Mouse (Mus musculus) midbrain, embryonic 13.5 days (tissue): ENCODE data around the gene L1td1. TPM values are rescaled to one million over a fixed set of nuclear protein-coding genes. Genes with fewer than 3 reads are reported as not detected.
A peak's percentile ranks its signal among the peaks of the same experiment; 100 is the strongest.
"Not testable (repeated sequence)": the region's sequence is repeated elsewhere in the genome, so short reads cannot be mapped to it uniquely, and the experiment has no call there.

ENCODE experiments used
- ATAC-seq: fragments of 200-750 bp; cut with Nextera tagmentation; 2 replicates; pipeline ENCODE4 v1.8.0; 2017; ENCODE audit warnings: mild to moderate bottlenecking, moderate TSS enrichment, moderate library complexity
- H3K27ac ChIP-seq: fragments of 300-500 bp; sonication (generic); 2 replicates; pipeline ENCODE4 v1.5.1; 2015; ENCODE audit warnings: inconsistent platforms, mild to moderate bottlenecking, moderate library complexity
- H3K27me3 ChIP-seq: fragments of 300-500 bp; sonication (generic); 2 replicates; pipeline ENCODE4 v1.6.1; 2015; ENCODE audit warnings: mild to moderate bottlenecking, inconsistent platforms
- H3K36me3 ChIP-seq: fragments of 300-500 bp; sonication (generic); 2 replicates; pipeline ENCODE4 v1.6.1; 2015; ENCODE audit warnings: mild to moderate bottlenecking, inconsistent platforms
- H3K4me1 ChIP-seq: fragments of 300-500 bp; sonication (generic); replicated peaks from 2 replicates; pipeline ENCODE4 v1.6.1; 2015; ENCODE audit warnings: inconsistent platforms
- H3K4me2 ChIP-seq: fragments of 300-500 bp; sonication (generic); replicated peaks from 2 replicates; pipeline ENCODE4 v1.6.1; 2015; ENCODE audit warnings: moderate library complexity, mild to moderate bottlenecking, inconsistent platforms
- H3K4me3 ChIP-seq: fragments of 300-500 bp; sonication (generic); replicated peaks from 2 replicates; pipeline ENCODE4 v1.5.1; 2015; ENCODE audit warnings: mild to moderate bottlenecking, inconsistent platforms
- H3K9ac ChIP-seq: fragments of 300-500 bp; sonication (generic); replicated peaks from 2 replicates; pipeline ENCODE4 v1.6.1; 2015; ENCODE audit warnings: mild to moderate bottlenecking, inconsistent platforms
- H3K9me3 ChIP-seq: fragments of 300-500 bp; sonication (generic); 2 replicates; pipeline ENCODE4 v1.6.1; 2016; ENCODE audit warnings: mild to moderate bottlenecking, inconsistent platforms
- WGBS: fragments of 180-500 bp; shearing (Covaris S2); methylation state at CpG from one replicate; pipeline ENCODE4 v1.1.7; 2015; 5-methylcytosine and 5-hydroxymethylcytosine counted together
- polyA plus RNA-seq: library from polyadenylated mRNA; unstranded; fragments of >200 nt; fragmentation: Nextera tagmentation; extraction: Ambion mirVana; gene quantifications from 2 replicates; pipeline ENCODE4 v1.2.1, GENCODE M21; 2015

The L1td1 gene
- polyA plus RNA-seq, 1 experiment from 2014 or later = not detected

DNA sequence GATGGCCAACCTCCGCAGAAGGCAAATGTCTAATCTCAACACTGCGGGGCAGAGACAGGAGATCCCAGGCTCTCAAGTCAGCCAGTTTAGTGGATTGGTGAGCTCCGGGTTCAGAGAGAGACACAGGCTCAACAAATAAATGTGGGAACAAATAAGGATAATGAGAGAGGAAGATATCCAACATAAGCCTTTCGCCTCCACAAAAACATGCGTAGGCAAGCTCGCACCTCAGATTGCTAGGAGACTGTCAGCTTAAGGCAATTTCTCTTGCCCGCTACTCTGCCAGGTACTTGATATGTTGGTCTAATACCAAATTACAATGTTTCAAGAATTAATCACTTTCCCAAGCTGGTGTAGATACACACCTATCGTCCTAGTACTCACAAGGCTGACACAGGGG, 15.6 kb upstream of the L1td1 start:
- no peaks in the 10 kb centered on the region for H3K27me3 ChIP-seq
- no peaks in the 10 kb centered on the region for H3K9me3 ChIP-seq
- H3K4me3 ChIP-seq = no peak overlapping the region
- H3K9ac ChIP-seq = no peak overlapping the region
- H3K36me3 ChIP-seq = no peaks in the 10 kb centered on the region
- ATAC-seq = no peak
- H3K4me2 ChIP-seq = no peak overlapping the region
- H3K4me1 ChIP-seq = no peaks in the 10 kb centered on the region
- WGBS = 96% methylated on average over 8 of the region's 8 CpGs
- H3K27ac ChIP-seq = no peak overlapping the region

- no peak overlapping the region for H3K9ac ChIP-seq
- H3K27ac ChIP-seq = no peak overlapping the region
- WGBS = 70% methylated on average over 17 of the region's 17 CpGs
- H3K27me3 ChIP-seq = no peaks in the 10 kb centered on the region
- H3K4me2 ChIP-seq = no peak overlapping the region
- no peak overlapping the region for H3K4me3 ChIP-seq
- peak; percentile 73 for ATAC-seq
- no peaks in the 10 kb centered on the region for H3K36me3 ChIP-seq
- no peaks in the 10 kb centered on the region for H3K9me3 ChIP-seq
- no peaks in the 10 kb centered on the region for H3K4me1 ChIP-seq
These were observed 8.6 kb upstream of the L1td1 start for GRCm38 (mm10) chr4:98717735-98718546.

- ATAC-seq = peak; percentile 8; the same call in 1 of the 2 replicates
- 86% methylated on average over 10 of the region's 10 CpGs for WGBS
- no peak overlapping the region for H3K9ac ChIP-seq
These were observed 8.0 kb upstream of the L1td1 start for GRCm38 (mm10) chr4:98718547-98718917.

GRCm38 (mm10) chr4:98722454-98722853, 4.1 kb upstream of the L1td1 start:
- H3K4me1 ChIP-seq = peaks cover 12% of the 10 kb centered on the region
- no peaks in the 10 kb centered on the region for H3K36me3 ChIP-seq
- no peak overlapping the region for H3K4me3 ChIP-seq
- 12% methylated on average over 8 of the region's 8 CpGs for WGBS
- H3K27me3 ChIP-seq = peaks cover 17% of the 10 kb centered on the region
- ATAC-seq = peak; percentile 35; the same call in 1 of the 2 replicates
- H3K9me3 ChIP-seq = no peaks in the 10 kb centered on the region
- no peak overlapping the region for H3K27ac ChIP-seq
- no peak overlapping the region for H3K9ac ChIP-seq
- no peak overlapping the region for H3K4me2 ChIP-seq

More at GRCm38 (mm10) chr4:98718547-98718917, 8.0 kb upstream of the L1td1 start:
- Histone ChIP-seq H3K27ac (no peak overlapping the region), H3K4me2 (no peak overlapping the region), H3K4me3 (no peak overlapping the region), H3K27me3 (no peaks in the 10 kb centered on the region), H3K9me3 (no peaks in the 10 kb centered on the region), H3K36me3 (no peaks in the 10 kb centered on the region), H3K4me1 (no peaks in the 10 kb centered on the region)

DNA sequence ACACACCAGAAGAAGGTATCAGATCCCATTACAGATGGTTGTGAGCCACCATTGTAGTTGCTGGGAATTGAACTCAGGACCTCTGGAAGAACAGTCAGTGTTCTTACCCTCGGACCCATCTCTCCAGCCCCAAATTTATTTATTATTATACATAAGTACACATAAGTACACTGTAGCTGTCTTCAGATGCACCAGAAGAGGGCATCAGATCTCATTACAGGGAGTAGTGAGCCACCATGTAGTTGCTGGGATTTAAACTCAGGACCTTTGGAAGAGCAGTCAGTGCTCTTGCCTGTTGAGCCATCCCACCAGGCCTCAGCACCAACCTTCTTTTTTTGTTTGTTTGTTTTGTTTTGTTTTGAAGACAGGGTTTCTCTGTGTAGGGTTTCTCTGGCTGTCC, 1.9 kb upstream of the L1td1 start:
- H3K9ac ChIP-seq, H3K36me3 ChIP-seq, H3K9me3 ChIP-seq, H3K4me2 ChIP-seq, H3K27ac ChIP-seq, H3K4me3 ChIP-seq, ATAC-seq: not testable (repeated sequence)
- Histone ChIP-seq H3K4me1 (peaks cover 22% of the 10 kb centered on the region), H3K27me3 (peaks cover 35% of the 10 kb centered on the region)
- 92% methylated on average over 1 of the region's 1 CpGs for WGBS

DNA sequence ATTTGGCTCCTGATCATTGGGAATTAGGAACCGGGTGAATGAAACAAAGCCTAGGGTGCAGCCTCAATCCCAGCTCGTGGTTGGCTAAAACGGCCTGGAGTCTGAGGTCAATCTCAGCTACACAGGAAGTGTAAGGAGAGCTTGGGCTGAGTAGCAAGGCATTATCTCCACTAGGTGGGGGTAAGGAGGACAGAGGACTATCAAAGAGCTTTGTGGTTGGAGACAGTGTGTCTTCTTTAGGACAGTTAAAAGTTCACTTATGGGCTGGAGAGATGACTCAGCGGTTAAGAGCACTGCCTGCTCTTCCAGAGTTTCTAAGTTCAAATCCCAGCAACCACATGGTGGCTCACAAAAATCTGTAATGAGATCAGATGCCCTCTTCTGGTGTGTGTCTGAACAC, 1.1 kb upstream of the L1td1 start:
- ATAC-seq = no peak
- H3K4me1 ChIP-seq = peaks cover 22% of the 10 kb centered on the region

GRCm38 (mm10) chr4:98727295-98727958, 893 bp downstream of the L1td1 start:
- H3K4me1 ChIP-seq = peaks cover 22% of the 10 kb centered on the region
- H3K9me3 ChIP-seq = no peaks in the 10 kb centered on the region
- H3K36me3 ChIP-seq = no peaks in the 10 kb centered on the region
- H3K4me2 ChIP-seq = peak overlapping the region; percentile 61
- H3K27ac ChIP-seq = no peak overlapping the region
- H3K27me3 ChIP-seq = peaks cover 35% of the 10 kb centered on the region
- H3K9ac ChIP-seq = no peak overlapping the region
- H3K4me3 ChIP-seq = peak overlapping the region; percentile 34
- WGBS = 4% methylated on average over 21 of the region's 21 CpGs
- no peak for ATAC-seq

More for the DNA sequence above, 1.1 kb upstream of the L1td1 start:
- Histone ChIP-seq H3K4me3 (no peak overlapping the region), H3K27me3 (peaks cover 35% of the 10 kb centered on the region), H3K9me3 (no peaks in the 10 kb centered on the region), H3K9ac (no peak overlapping the region), H3K4me2 (no peak overlapping the region), H3K27ac (no peak overlapping the region), H3K36me3 (no peaks in the 10 kb centered on the region)
- WGBS = 40% methylated on average over 4 of the region's 4 CpGs

- Histone ChIP-seq H3K9me3 (no peaks in the 10 kb centered on the region), H3K4me1 (peaks cover 22% of the 10 kb centered on the region), H3K27me3 (peaks cover 35% of the 10 kb centered on the region), H3K4me3 (peak overlapping the region; percentile 17; the same call in 1 of the 2 replicates), H3K36me3 (no peaks in the 10 kb centered on the region), H3K4me2 (peak overlapping the region; percentile 61), H3K27ac (no peak overlapping the region), H3K9ac (no peak overlapping the region)
- under 1% methylated on average over 10 of the region's 10 CpGs for WGBS
- ATAC-seq = no peak; the same call in 1 of the 2 replicates
These were observed 1.4 kb downstream of the L1td1 start for GRCm38 (mm10) chr4:98727959-98728347.

- no peak overlapping the region for H3K27ac ChIP-seq
- H3K4me1 ChIP-seq = peaks cover 22% of the 10 kb centered on the region
- 0 out of 2 replicates have a peak, but pooled peaks cover 2% of the 10 kb centered on the region for H3K9me3 ChIP-seq
- H3K4me3 ChIP-seq = no peak overlapping the region
- peaks cover 35% of the 10 kb centered on the region for H3K27me3 ChIP-seq
- WGBS = 65% methylated on average over 7 of the region's 7 CpGs
- ATAC-seq = no peak
- no peaks in the 10 kb centered on the region for H3K36me3 ChIP-seq
- H3K9ac ChIP-seq = no peak overlapping the region
- H3K4me2 ChIP-seq = no peak overlapping the region
These were observed 2.2 kb downstream of the L1td1 start for GRCm38 (mm10) chr4:98728716-98729115.

GRCm38 (mm10) chr4:98733660-98734059, 7.1 kb downstream of the L1td1 start:
- Histone ChIP-seq H3K36me3 (no peaks in the 10 kb centered on the region), H3K9me3 (peaks cover 5% of the 10 kb centered on the region; the same call in 1 of the 2 replicates), H3K4me3 (no peak overlapping the region), H3K27ac (no peak overlapping the region), H3K27me3 (peaks cover 6% of the 10 kb centered on the region), H3K9ac (no peak overlapping the region), H3K4me2 (no peak overlapping the region), H3K4me1 (no peaks in the 10 kb centered on the region)
- ATAC-seq = no peak
- 93% methylated on average over 16 of the region's 16 CpGs for WGBS

DNA sequence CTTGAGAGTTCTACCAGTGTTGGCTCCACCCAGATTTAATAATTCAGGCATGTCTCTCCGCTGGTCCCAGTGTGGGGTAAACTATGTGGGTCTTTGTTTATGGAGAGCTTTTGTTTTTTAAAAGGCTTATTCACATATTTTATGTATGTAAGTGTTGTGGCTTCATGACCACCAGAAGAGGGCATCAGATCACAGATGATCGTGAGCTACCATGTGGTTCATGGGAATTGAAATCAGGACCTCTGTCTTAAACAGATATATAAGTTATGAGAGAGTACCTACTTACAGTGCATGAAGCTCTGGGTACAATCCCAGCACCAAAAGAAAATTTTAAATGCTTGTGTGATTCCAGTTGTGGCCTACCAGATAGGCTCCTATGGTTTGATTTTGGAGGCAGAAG, 13.2 kb downstream of the L1td1 start:
- Histone ChIP-seq H3K9me3 (no peaks in the 10 kb centered on the region), H3K27ac (no peak overlapping the region), H3K9ac (no peak overlapping the region), H3K4me3 (no peak overlapping the region), H3K4me2 (no peak overlapping the region), H3K27me3 (no peaks in the 10 kb centered on the region), H3K4me1 (no peaks in the 10 kb centered on the region), H3K36me3 (no peaks in the 10 kb centered on the region)
- WGBS = 48% methylated on average over 2 of the region's 2 CpGs
- ATAC-seq = no peak

DNA sequence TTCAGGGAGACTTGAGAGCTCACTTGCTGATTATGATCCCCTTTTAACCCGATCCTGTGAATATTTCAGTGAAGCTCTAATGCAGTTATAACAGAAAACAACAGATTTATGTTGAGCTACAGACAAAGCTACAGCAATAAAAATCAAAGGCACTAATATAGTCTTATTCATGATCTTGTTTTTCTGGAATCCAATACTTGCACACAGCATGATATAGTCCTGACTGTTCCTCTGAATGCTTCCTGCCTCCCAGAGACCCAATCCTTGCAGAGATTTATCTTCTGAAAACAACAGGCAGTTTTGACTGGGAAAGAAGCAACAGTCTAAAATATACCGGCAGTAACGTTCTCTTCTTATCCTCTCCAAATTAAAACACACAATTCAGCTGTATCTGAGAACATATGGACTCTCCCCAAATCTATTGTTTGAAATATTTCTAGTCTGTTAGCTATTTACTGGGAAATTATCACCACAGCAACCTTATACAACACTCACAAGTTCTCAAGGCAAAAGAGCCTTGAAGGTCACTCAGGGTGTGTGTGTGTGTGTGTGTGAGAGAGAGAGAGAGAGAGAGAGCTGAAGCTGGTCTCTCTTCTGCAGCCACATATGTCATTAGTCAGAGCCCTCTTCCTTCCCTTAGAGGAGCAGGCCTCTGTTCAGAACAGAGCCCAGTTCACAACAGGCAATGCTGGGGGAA, 16.8 kb downstream of the L1td1 start:
- Histone ChIP-seq H3K4me2 (no peak overlapping the region), H3K27ac (no peak overlapping the region), H3K36me3 (no peaks in the 10 kb centered on the region), H3K27me3 (no peaks in the 10 kb centered on the region), H3K9me3 (no peaks in the 10 kb centered on the region), H3K9ac (no peak overlapping the region), H3K4me3 (no peak overlapping the region), H3K4me1 (no peaks in the 10 kb centered on the region)
- 74% methylated on average over 3 of the region's 3 CpGs for WGBS
- no peak for ATAC-seq
